Mouse (Mus musculus): Measurements from ENCODE around the gene Ikbip. TPM values are rescaled to one million over a fixed set of nuclear protein-coding genes. Genes with fewer than 3 reads are reported as not detected.

Gene Ikbip
- polyA plus RNA-seq, 1 experiment from 2014 or later = 21.3 TPM

GRCm38 (mm10) chr10:91142654-91143191 lies 60.0 kb downstream of the Ikbip start:
- no peak for ATAC-seq (ENCODE audit: low FRiP score)
- H3K4me3 ChIP-seq = no peak overlapping the region
- H3K27ac ChIP-seq = no peak overlapping the region
- H3K4me1 ChIP-seq (replicated peaks) = no peaks in the 10 kb centered on the region
- no peaks in the 10 kb centered on the region for H3K9me3 ChIP-seq
- H3K27me3 ChIP-seq = no peaks in the 10 kb centered on the region
- H3K9ac ChIP-seq = no peak overlapping the region
- peaks cover 20% of the 10 kb centered on the region for H3K36me3 ChIP-seq
- no peak overlapping the region for H3K4me2 ChIP-seq
- WGBS = 73% methylated on average over 10 of the region's 10 CpGs

GRCm38 (mm10) chr10:91143313-91144230 lies 60.8 kb downstream of the Ikbip start:
- Histone ChIP-seq H3K27me3 (no peaks in the 10 kb centered on the region), H3K36me3 (peaks cover 23% of the 10 kb centered on the region), H3K27ac (0 out of 2 replicates have a peak overlapping the region, but pooled peaks have one; percentile 30), H3K9ac (no peak overlapping the region), H3K4me2 (no peak overlapping the region), H3K9me3 (no peaks in the 10 kb centered on the region), H3K4me3 (no peak overlapping the region), H3K4me1 (replicated peaks) (no peaks in the 10 kb centered on the region)
- no peak for ATAC-seq (ENCODE audit: low FRiP score)
- 79% methylated on average over 18 of the region's 18 CpGs for WGBS

GRCm38 (mm10) chr10:91145413-91145812 lies 62.7 kb downstream of the Ikbip start:
- Histone ChIP-seq H3K27me3 (no peaks in the 10 kb centered on the region), H3K9me3 (no peaks in the 10 kb centered on the region), H3K27ac (no peak overlapping the region), H3K4me2 (no peak overlapping the region), H3K36me3 (peaks cover 40% of the 10 kb centered on the region), H3K9ac (no peak overlapping the region), H3K4me3 (no peak overlapping the region), H3K4me1 (replicated peaks) (no peaks in the 10 kb centered on the region)
- ATAC-seq (ENCODE audit: low FRiP score) = no peak
- 96% methylated on average over 7 of the region's 7 CpGs for WGBS

Other genes starting within 250 kb of the Ikbip start
- 17.8 and 20.9 TPM in 2 replicates for gene Apaf1, start 170 bp upstream of the Ikbip start, polyA plus RNA-seq (2015; fragmentation: Nextera tagmentation; extraction: Ambion mirVana)
- 506 and 512 TPM in 2 replicates for gene Slc25a3, start 41.1 kb downstream of the Ikbip start, polyA plus RNA-seq (2015; fragmentation: Nextera tagmentation; extraction: Ambion mirVana)
- gene Tmpo, start 98.4 kb downstream of the Ikbip start, polyA plus RNA-seq (2015; fragmentation: Nextera tagmentation; extraction: Ambion mirVana) = 123 and 129 TPM in 2 replicates